Mouse (Mus musculus) megakaryocyte, embryonic 14.5 days (primary cell): ENCODE measurements around the gene Tnnt3. TPM values are rescaled to one million over a fixed set of nuclear protein-coding genes. Genes with fewer than 3 reads are reported as not detected.

Source experiments
- H3K27me3 ChIP-seq: replicated peaks from 2 replicates; pipeline ENCODE3; 2012; ENCODE audit warnings: inconsistent platforms
- H3K36me3 ChIP-seq: replicated peaks from 2 replicates; pipeline ENCODE3; 2012; ENCODE audit warnings: low read length, inconsistent platforms, mixed read lengths
- H3K4me1 ChIP-seq: 2 replicates; pipeline ENCODE4 v1.6.1; 2012; ENCODE audit warnings: inconsistent platforms
- H3K4me3 ChIP-seq: replicated peaks from 2 replicates; pipeline ENCODE3; 2012; ENCODE audit warnings: moderate library complexity, mild to moderate bottlenecking, inconsistent platforms
- H3K9me3 ChIP-seq: 2 replicates; pipeline ENCODE4 v1.6.1; 2012; ENCODE audit warnings: inconsistent platforms
- FLI1 ChIP-seq: IDR thresholded peaks from 2 replicates; pipeline ENCODE4 v1.6.1; 2012; ENCODE audit warnings: low read length, inconsistent platforms, mixed read lengths
- GATA1 ChIP-seq: IDR thresholded peaks from 3 replicates; pipeline ENCODE4 v1.6.1; 2012; ENCODE audit warnings: mixed read lengths, low read length, inconsistent platforms, borderline replicate concordance
- polyA plus RNA-seq: library from polyadenylated mRNA; stranded (reverse); fragments of >175 nt; gene quantifications from 2 replicates; pipeline ENCODE4 v1.2.3, GENCODE M21; 2012; ENCODE audit warnings: low replicate concordance; ENCODE audit not compliant: insufficient read depth

Tnnt3 gene
- polyA plus RNA-seq, 1 experiment, result not detected

DNA sequence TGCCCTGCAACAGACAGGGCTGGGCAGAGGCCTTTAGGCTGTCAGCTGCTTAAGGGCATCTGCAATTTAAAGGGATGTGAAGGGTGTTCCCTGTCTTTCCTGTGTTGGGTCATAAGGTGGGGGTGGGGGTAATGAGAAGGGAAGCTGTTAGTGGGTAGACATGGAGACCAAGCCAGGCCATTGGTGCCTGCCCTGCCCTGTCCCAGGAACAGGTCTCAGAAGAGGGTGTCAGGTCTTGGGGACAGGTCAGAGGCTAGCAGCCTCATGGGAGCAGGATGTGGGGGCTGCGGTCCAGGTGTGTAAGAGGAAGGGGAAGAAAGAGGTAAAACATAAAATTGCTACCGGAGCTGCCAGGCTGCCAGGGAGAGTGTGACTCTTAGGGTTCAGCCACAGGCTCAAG, 37.2 kb upstream of the Tnnt3 start:
- no peaks in the 10 kb centered on the region for H3K9me3 ChIP-seq
- peaks cover 47% of the 10 kb centered on the region for H3K27me3 ChIP-seq
- H3K4me1 ChIP-seq, result peaks cover 59% of the 10 kb centered on the region
- peak overlapping the region; percentile 81 for H3K4me3 ChIP-seq
- TF ChIP-seq GATA1 (no peak), FLI1 (no peak)
- no peaks in the 10 kb centered on the region for H3K36me3 ChIP-seq

DNA sequence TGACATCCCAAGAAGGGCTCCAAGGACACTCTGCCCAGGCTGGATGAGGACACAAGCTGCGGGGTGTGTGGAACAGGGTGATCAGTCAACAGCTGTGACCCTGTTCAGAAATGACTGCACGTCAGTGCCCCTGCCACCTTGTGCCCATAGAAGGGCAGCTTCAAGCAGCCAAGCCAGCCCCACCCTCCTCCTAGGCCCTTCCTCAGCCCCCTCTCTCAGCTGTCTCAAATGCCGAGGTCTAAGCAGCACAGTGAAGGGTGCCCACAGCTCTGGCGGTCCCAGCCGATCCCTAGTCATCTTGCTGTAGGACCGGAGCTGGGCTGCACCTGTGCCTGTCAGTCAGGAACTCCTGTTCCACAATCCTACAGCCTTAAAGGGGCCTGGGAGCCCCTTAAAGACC, 36.4 kb upstream of the Tnnt3 start:
- no peak for TF ChIP-seq GATA1
- no peak for TF ChIP-seq FLI1
- H3K4me3 ChIP-seq, result peak overlapping the region; percentile 81
- H3K36me3 ChIP-seq, result no peaks in the 10 kb centered on the region
- peaks cover 45% of the 10 kb centered on the region for H3K27me3 ChIP-seq
- peaks cover 51% of the 10 kb centered on the region for H3K4me1 ChIP-seq
- H3K9me3 ChIP-seq, result no peaks in the 10 kb centered on the region

DNA sequence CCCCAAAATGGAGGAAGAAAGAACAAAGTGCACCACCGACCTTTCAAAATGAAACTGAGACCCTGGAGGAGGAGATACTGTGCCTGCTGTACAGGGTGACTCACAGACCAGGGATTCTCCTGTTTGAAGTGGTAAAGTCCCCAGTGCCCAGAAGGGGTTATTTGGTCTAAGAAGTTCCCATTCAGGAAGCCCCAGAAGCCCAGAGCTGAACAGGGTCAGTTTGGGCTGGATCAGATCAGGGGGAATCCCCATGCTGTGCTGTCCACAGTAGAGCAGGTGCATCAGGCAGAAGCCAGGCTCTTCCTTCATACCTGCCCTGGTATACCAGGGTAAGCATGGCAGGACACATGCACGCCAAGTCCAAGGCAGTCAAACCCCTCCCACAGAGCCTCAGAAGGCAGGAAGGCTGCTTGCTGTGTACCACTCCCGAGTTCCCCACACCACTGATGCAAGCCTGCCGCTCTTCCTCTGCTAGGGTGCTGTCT, 36.0 kb upstream of the Tnnt3 start:
- H3K9me3 ChIP-seq, result no peaks in the 10 kb centered on the region
- no peaks in the 10 kb centered on the region for H3K36me3 ChIP-seq
- TF ChIP-seq GATA1, result no peak
- TF ChIP-seq FLI1, result no peak
- peaks cover 47% of the 10 kb centered on the region for H3K4me1 ChIP-seq
- H3K27me3 ChIP-seq, result peaks cover 45% of the 10 kb centered on the region
- H3K4me3 ChIP-seq, result peak overlapping the region; percentile 81

DNA sequence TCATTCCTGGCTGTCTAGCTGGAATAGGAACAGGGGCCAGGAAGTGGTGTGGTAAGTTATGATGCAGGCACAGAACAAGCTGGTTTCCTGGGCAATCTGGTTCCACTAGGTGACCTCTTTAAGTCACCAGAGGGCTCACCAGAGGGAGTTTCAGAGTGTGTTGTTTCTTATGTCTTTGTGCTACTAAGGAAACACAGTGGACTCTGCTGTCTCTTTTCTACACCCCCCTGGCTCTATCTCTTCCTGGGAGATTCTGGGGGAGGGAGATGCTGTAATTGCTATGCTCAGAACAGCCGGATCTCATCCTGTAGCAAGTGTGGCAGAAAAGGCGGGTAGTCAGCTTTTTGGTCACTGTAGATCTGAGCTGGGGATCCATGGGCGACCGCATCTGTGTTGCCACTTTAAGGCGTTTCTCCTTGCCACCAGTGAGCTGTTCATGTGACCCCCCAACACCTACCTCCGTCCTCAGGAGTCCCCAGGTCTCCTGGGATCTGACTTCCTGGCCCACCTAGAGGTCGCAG, 28.4 kb upstream of the Tnnt3 start:
- Histone ChIP-seq H3K9me3 (no peaks in the 10 kb centered on the region), H3K36me3 (no peaks in the 10 kb centered on the region), H3K4me1 (peaks cover 28% of the 10 kb centered on the region), H3K27me3 (peaks cover 42% of the 10 kb centered on the region), H3K4me3 (no peak overlapping the region)
- TF ChIP-seq GATA1 (no peak), FLI1 (no peak)

DNA sequence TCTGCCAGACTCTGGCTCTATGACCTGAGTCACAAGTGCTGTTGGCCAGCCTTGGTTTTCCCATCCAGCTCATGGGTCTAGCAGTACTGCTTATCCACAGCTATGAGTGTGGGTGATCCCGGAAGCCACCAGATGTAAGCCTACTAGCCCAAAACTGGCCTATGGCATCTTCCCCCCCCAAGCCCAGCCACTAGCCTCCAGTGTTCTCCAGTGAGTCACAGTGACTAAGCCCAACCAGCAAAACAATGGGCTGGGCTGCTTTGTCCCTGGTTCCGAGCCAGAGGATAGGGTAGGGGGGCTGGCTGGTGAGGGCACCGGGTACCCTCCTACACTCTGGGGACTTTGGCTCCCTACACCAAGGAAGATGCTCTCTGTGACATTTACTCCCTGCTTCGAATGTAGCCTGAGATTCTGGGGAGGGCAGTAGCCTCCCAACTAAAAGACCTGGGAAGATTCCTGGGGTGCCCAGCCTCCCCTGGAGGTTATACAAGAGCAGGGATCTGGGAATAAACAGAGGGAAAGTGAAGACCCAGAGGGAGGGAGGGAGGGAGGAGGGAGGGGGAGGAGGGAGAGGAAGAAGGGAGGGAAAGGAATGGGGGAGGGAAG, 27.7 kb upstream of the Tnnt3 start:
- Histone ChIP-seq H3K4me3 (peak overlapping the region; percentile 62), H3K4me1 (peaks cover 28% of the 10 kb centered on the region), H3K9me3 (no peaks in the 10 kb centered on the region), H3K27me3 (peaks cover 46% of the 10 kb centered on the region), H3K36me3 (no peaks in the 10 kb centered on the region)
- TF ChIP-seq GATA1, result no peak
- TF ChIP-seq FLI1, result no peak

DNA sequence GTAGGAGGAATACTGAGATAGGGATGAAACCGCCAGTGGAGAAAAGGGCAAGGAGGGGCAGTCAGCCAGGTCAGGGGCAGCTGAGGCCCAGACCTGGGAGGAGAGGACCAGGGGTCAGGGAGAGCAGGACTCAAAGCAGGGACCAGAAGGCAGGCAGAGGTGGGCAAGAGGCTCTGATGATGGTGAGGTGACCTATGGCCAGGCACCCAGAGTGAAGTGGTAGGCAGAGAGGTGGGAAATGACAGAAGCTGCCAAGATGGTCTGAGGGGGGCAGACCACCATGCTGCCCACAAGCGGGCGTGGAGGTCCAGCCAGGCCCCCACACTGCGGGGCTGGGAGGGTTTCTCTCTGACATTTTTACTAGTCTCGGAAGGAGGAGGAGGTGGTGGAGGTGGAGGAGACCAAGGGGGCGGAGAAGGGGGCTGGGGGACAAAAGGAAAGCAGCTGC, 27.2 kb upstream of the Tnnt3 start:
- TF ChIP-seq GATA1, result no peak
- no peak for TF ChIP-seq FLI1
- Histone ChIP-seq H3K36me3 (no peaks in the 10 kb centered on the region), H3K4me3 (no peak overlapping the region), H3K9me3 (no peaks in the 10 kb centered on the region), H3K27me3 (peaks cover 51% of the 10 kb centered on the region), H3K4me1 (peaks cover 28% of the 10 kb centered on the region)

DNA sequence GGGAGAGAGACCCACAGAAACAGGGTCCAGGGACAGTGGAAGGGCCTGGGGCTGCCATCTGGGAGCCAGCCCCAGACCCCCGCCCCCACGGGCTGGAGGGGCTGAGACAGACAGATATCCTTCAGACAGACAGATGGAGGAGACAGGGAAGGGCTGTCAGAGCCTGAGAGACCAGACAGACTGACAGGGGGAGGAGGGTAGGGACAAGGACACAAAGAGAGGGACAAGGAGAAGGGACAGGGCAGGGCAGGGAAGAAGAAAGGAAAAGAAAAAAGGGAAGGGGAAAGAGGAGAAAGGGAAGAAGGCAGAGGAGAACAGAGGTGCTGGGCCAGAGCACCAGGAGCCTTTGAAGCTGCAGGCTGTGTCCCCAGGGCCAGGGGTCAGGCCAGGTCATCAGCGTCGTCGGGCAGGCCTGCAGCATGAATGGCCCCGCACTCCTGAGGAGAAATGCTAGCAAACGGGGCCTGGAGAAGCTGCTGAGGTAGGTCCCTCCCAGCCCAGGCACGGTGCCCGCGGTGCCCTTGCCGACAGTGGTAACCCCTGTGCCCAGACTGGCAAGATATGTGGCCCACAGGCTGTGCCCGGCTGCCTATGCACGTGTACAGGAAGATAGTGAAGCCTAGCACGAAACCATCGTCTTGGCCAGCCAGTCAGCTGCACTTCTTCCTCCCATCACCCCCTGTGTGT, 26.6 kb upstream of the Tnnt3 start:
- H3K4me1 ChIP-seq, result peaks cover 28% of the 10 kb centered on the region
- TF ChIP-seq FLI1, result no peak
- TF ChIP-seq GATA1, result no peak
- no peaks in the 10 kb centered on the region for H3K9me3 ChIP-seq
- peak overlapping the region; percentile 46 for H3K4me3 ChIP-seq
- no peaks in the 10 kb centered on the region for H3K36me3 ChIP-seq
- peaks cover 57% of the 10 kb centered on the region for H3K27me3 ChIP-seq

DNA sequence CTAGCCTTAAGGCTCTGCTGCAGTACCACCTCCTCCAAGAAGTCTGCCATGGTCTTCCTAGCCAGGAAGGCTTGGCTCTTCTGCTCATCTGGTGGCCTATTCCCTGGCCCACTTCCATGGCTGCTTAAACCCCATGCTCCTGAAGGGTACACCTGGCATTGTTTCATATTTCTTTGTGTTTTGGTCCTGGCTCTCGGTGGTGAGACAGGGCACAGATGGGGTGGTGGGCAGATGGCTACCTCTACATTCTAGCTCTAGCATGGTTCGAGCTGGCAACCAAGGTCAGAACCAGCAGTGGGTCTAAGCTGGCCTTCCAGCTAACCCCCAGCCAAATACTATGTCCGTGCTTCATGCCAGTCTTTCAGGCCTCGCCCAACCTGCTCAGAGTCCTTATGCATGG, 25.7 kb upstream of the Tnnt3 start:
- TF ChIP-seq GATA1 (no peak), FLI1 (no peak)
- Histone ChIP-seq H3K27me3 (peaks cover 65% of the 10 kb centered on the region), H3K4me3 (no peak overlapping the region), H3K36me3 (no peaks in the 10 kb centered on the region), H3K4me1 (peaks cover 28% of the 10 kb centered on the region), H3K9me3 (no peaks in the 10 kb centered on the region)

DNA sequence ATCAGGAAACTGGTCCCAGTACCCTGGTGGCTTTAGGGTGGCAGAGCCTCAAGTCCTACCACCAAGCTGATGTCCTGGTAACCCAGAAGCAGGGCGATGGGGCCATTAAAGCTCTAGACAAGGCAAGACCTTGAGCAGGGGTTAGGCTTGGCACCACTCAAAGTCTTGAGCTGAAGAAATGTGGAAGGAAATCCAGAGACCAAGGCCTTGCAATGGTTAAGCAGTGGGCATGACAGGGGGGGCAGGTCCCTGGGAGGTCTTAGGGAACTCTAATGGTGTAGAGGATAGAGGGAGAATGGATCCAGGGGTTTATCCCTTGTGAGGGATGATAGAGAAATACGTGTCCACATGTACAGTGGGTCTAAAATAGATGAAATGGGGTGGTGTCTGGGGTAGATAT, 25.2 kb upstream of the Tnnt3 start:
- Histone ChIP-seq H3K27me3 (peaks cover 70% of the 10 kb centered on the region), H3K9me3 (no peaks in the 10 kb centered on the region), H3K4me1 (peaks cover 28% of the 10 kb centered on the region), H3K36me3 (no peaks in the 10 kb centered on the region), H3K4me3 (no peak overlapping the region)
- TF ChIP-seq FLI1 (no peak), GATA1 (no peak)

DNA sequence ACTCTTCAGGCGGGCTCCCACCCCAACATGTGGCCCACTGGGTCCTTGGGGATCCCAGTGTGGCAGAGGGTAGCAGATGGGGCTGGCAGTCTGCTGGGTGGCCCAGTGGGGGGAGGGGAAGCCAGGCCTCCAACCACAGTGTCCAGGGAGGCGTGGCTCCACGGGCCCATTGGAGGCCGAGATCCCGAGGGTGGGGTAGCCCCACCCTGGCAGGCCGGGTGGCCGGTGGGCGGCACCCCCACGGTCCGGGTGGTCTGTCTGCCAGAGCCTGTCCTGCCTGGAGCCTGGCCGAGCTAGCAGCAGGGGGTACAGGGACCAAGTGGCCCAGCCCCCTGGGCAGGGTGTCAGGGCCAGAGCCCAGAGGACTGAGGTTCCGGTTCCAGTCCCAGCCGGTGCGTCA, 23.8 kb upstream of the Tnnt3 start:
- H3K4me1 ChIP-seq, result peaks cover 26% of the 10 kb centered on the region
- TF ChIP-seq FLI1 (no peak), GATA1 (no peak)
- peaks cover 83% of the 10 kb centered on the region for H3K27me3 ChIP-seq
- no peaks in the 10 kb centered on the region for H3K36me3 ChIP-seq
- no peaks in the 10 kb centered on the region for H3K9me3 ChIP-seq
- H3K4me3 ChIP-seq, result no peak overlapping the region
